Mouse (Mus musculus) hindbrain, embryonic 11.5 days (tissue): ENCODE measurements around the gene Notch3. TPM values are rescaled to one million over a fixed set of nuclear protein-coding genes. Genes with fewer than 3 reads are reported as not detected.
"Not testable (repeated sequence)": the region's sequence is repeated elsewhere in the genome, so short reads cannot be mapped to it uniquely, and the experiment has no call there.

Experiments used
- ATAC-seq: fragments of 200-750 bp; cut with Nextera tagmentation; 2 replicates; pipeline ENCODE4 v1.8.0; 2017; ENCODE audit warnings: mild to moderate bottlenecking, moderate TSS enrichment, moderate library complexity; ENCODE audit not compliant: low FRiP score
- DNase-seq: peaks from one replicate; pipeline ENCODE4 v3.0.0-alpha.2; 2015; ENCODE audit warnings: low spot score
- H3K27ac ChIP-seq: fragments of 300-500 bp; sonication (generic); 2 replicates; pipeline ENCODE4 v1.5.1; 2014; ENCODE audit warnings: mild to moderate bottlenecking, low read depth, low read length
- H3K27me3 ChIP-seq: fragments of 300-500 bp; sonication (generic); 2 replicates; pipeline ENCODE4 v1.6.1; 2014; ENCODE audit warnings: mild to moderate bottlenecking, low read length, moderate library complexity, mixed read lengths; ENCODE audit not compliant: control insufficient read depth, insufficient read depth
- H3K36me3 ChIP-seq: fragments of 300-500 bp; sonication (generic); 2 replicates; pipeline ENCODE4 v1.6.1; 2014; ENCODE audit warnings: mild to moderate bottlenecking, low read length, moderate library complexity, mixed read lengths; ENCODE audit not compliant: control insufficient read depth, insufficient read depth
- H3K4me1 ChIP-seq: fragments of 300-500 bp; sonication (generic); replicated peaks from 2 replicates; pipeline ENCODE4 v1.6.1; 2014; ENCODE audit warnings: low read length, mixed read lengths; ENCODE audit not compliant: control insufficient read depth, insufficient read depth
- H3K4me2 ChIP-seq: fragments of 300-500 bp; sonication (generic); replicated peaks from 2 replicates; pipeline ENCODE4 v1.6.1; 2014; ENCODE audit warnings: mild to moderate bottlenecking, low read depth, low read length
- H3K4me3 ChIP-seq: fragments of 300-500 bp; sonication (generic); 2 replicates; pipeline ENCODE4 v1.5.1; 2014; ENCODE audit warnings: low read depth, low read length
- H3K9ac ChIP-seq: fragments of 300-500 bp; sonication (generic); 2 replicates; pipeline ENCODE4 v1.6.1; 2014; ENCODE audit warnings: low read depth, low read length
- H3K9me3 ChIP-seq: fragments of 300-500 bp; sonication (generic); 2 replicates; pipeline ENCODE4 v1.6.1; 2016; ENCODE audit warnings: low read length; ENCODE audit not compliant: control insufficient read depth
- WGBS: fragments of 180-500 bp; shearing (Covaris S2); extraction: QIAGEN DNeasy Blood & Tissue Kit; methylation state at CpG from one replicate; pipeline ENCODE4 v1.1.7; 2014; 5-methylcytosine and 5-hydroxymethylcytosine counted together
- polyA plus RNA-seq: library from polyadenylated mRNA; unstranded; fragments of >200 nt; fragmentation: Nextera tagmentation; extraction: Ambion mirVana; gene quantifications from 2 replicates; pipeline ENCODE4 v1.2.1, GENCODE M21; 2014

Gene Notch3
- polyA plus RNA-seq, 1 experiment from 2014 or later = 24.7 TPM

- H3K27me3 ChIP-seq = peaks cover 3% of the 10 kb centered on the region
- whole genome bisulfite sequencing = 21% methylated on average over 2 of the region's 3 CpGs
- 0 out of 2 replicates have a peak, but pooled peaks cover 2% of the 10 kb centered on the region for H3K4me1 ChIP-seq
- ATAC-seq (no peak; the same call in 1 of the 2 replicates), DNase-seq (peak; percentile 32)
- peak overlapping the region; percentile 24 for H3K4me2 ChIP-seq
- no peak overlapping the region for H3K4me3 ChIP-seq
- no peak overlapping the region for H3K27ac ChIP-seq
- H3K36me3 ChIP-seq = no peaks in the 10 kb centered on the region
- no peak overlapping the region for H3K9ac ChIP-seq
- H3K9me3 ChIP-seq = no peaks in the 10 kb centered on the region
These were observed 48.2 kb downstream of the Notch3 start for GRCm38 (mm10) chr17:32118484-32118883.

- not testable (repeated sequence) for H3K27me3 ChIP-seq, H3K9ac ChIP-seq, H3K4me3 ChIP-seq, H3K4me1 ChIP-seq, H3K9me3 ChIP-seq, H3K27ac ChIP-seq, H3K36me3 ChIP-seq, ATAC-seq
- peak; percentile 56 for DNase-seq
- peak overlapping the region; percentile 24 for H3K4me2 ChIP-seq
- under 1% methylated on average over 10 of the region's 13 CpGs for WGBS
These were observed 48.7 kb downstream of the Notch3 start for GRCm38 (mm10) chr17:32117872-32118421.

- ATAC-seq = no peak
- Histone ChIP-seq H3K27ac (no peak overlapping the region), H3K4me3 (no peak overlapping the region), H3K9ac (no peak overlapping the region), H3K4me2 (no peak overlapping the region), H3K36me3 (no peaks in the 10 kb centered on the region), H3K9me3 (no peaks in the 10 kb centered on the region), H3K27me3 (peaks cover 9% of the 10 kb centered on the region), H3K4me1 (0 out of 2 replicates have a peak, but pooled peaks cover 2% of the 10 kb centered on the region)
- 56% methylated on average over 4 of the region's 5 CpGs for whole genome bisulfite sequencing
- no peak for DNase-seq
These were observed 49.3 kb downstream of the Notch3 start for GRCm38 (mm10) chr17:32117287-32117871.

GRCm38 (mm10) chr17:32116586-32117286 lies 49.9 kb downstream of the Notch3 start:
- Histone ChIP-seq H3K27ac (no peak overlapping the region), H3K4me1 (0 out of 2 replicates have a peak, but pooled peaks cover 2% of the 10 kb centered on the region), H3K4me3 (no peak overlapping the region), H3K36me3 (no peaks in the 10 kb centered on the region), H3K4me2 (no peak overlapping the region), H3K9ac (no peak overlapping the region), H3K27me3 (peaks cover 9% of the 10 kb centered on the region), H3K9me3 (no peaks in the 10 kb centered on the region)
- DNase-seq (no peak), ATAC-seq (no peak)
- 77% methylated on average over 6 of the region's 6 CpGs for WGBS

- not testable (repeated sequence) for DNase-seq, H3K9me3 ChIP-seq, H3K4me1 ChIP-seq, H3K9ac ChIP-seq, H3K27ac ChIP-seq, H3K4me3 ChIP-seq, H3K36me3 ChIP-seq, H3K27me3 ChIP-seq
- peak overlapping the region; percentile 86 for H3K4me2 ChIP-seq
- WGBS = 45% methylated on average over 4 of the region's 5 CpGs
- ATAC-seq = 0 out of 2 replicates have a peak, but pooled peaks have one; percentile 8
These were observed 52.2 kb downstream of the Notch3 start for GRCm38 (mm10) chr17:32114486-32114885.

- H3K4me3 ChIP-seq = peak overlapping the region; percentile 37
- under 1% methylated on average over 55 of the region's 56 CpGs for WGBS
- H3K36me3 ChIP-seq = no peaks in the 10 kb centered on the region
- H3K9me3 ChIP-seq = no peaks in the 10 kb centered on the region
- H3K9ac ChIP-seq = peak overlapping the region; percentile 32; the same call in 1 of the 2 replicates
- H3K27ac ChIP-seq = no peak overlapping the region
- peak overlapping the region; percentile 86 for H3K4me2 ChIP-seq
- 0 out of 2 replicates have a peak, but pooled peaks cover 2% of the 10 kb centered on the region for H3K4me1 ChIP-seq
- peak; percentile 65 for ATAC-seq
- H3K27me3 ChIP-seq = peaks cover 9% of the 10 kb centered on the region
- peak; percentile 67 for DNase-seq
These were observed 52.9 kb downstream of the Notch3 start for GRCm38 (mm10) chr17:32113523-32114421.

DNA sequence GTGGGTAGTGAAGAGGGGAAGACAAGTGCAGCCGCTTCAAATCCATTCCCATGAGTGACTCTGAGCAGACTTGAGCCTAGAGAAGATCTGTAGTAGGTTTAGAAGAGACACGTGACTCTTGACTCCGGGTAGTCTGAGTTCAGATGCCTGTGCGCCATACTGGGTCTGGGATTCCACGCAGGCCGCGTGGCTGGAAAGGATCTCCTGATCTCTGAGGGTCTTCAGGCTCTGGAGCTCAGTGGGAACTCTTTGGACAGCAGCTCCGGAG lies 53.5 kb downstream of the Notch3 start:
- Histone ChIP-seq H3K36me3 (no peaks in the 10 kb centered on the region), H3K27ac (no peak overlapping the region), H3K9ac (peak overlapping the region; percentile 32; the same call in 1 of the 2 replicates), H3K27me3 (peaks cover 9% of the 10 kb centered on the region), H3K9me3 (no peaks in the 10 kb centered on the region), H3K4me3 (peak overlapping the region; percentile 37), H3K4me1 (0 out of 2 replicates have a peak, but pooled peaks cover 2% of the 10 kb centered on the region), H3K4me2 (peak overlapping the region; percentile 86)
- no peak for DNase-seq
- no peak; the same call in 1 of the 2 replicates for ATAC-seq
- 6% methylated on average over 8 of the region's 8 CpGs for WGBS

GRCm38 (mm10) chr17:32112434-32113254 lies 54.0 kb downstream of the Notch3 start:
- H3K4me2 ChIP-seq = 0 out of 2 replicates have a peak overlapping the region, but pooled peaks have one; percentile 86
- DNase-seq (no peak), ATAC-seq (no peak)
- H3K36me3 ChIP-seq = no peaks in the 10 kb centered on the region
- H3K4me1 ChIP-seq = 0 out of 2 replicates have a peak, but pooled peaks cover 2% of the 10 kb centered on the region
- no peaks in the 10 kb centered on the region for H3K9me3 ChIP-seq
- peaks cover 9% of the 10 kb centered on the region for H3K27me3 ChIP-seq
- 63% methylated on average over 8 of the region's 8 CpGs for WGBS
- H3K9ac ChIP-seq = no peak overlapping the region
- H3K4me3 ChIP-seq = no peak overlapping the region
- H3K27ac ChIP-seq = no peak overlapping the region
